Mouse (Mus musculus) CD4-positive, CD25-positive, alpha-beta regulatory T cell, adult 9 weeks (primary cell): ENCODE measurements around the gene Tex261. TPM values are rescaled to one million over a fixed set of nuclear protein-coding genes. Genes with fewer than 3 reads are reported as not detected.

Experiments
- polyA plus RNA-seq: library from polyadenylated mRNA; unstranded; fragments of 100-300 nt; shearing (Covaris generic); gene quantifications from one replicate; pipeline ENCODE4 v1.2.1, GENCODE M21; 2017

The Tex261 gene
- 107 TPM for polyA plus RNA-seq

GRCm38 (mm10) chr6:83775638-83776293 is at the start of gene Tex261:
Gene Tex261, minus strand, starts transcription at chr6:83775813.

GRCm38 (mm10) chr6:83794760-83795296 is 19.2 kb upstream of the Tex261 start, which contains the start of gene Nagk:
Gene Nagk, plus strand, starts transcription at chr6:83794982.

GRCm38 (mm10) chr6:83762344-83762743 is 13.3 kb downstream of the Tex261 start, which contains the start of gene Ankrd53:
Gene Ankrd53, plus strand, starts transcription at chr6:83762644.

GRCm38 (mm10) chr6:83742761-83743160 is 32.9 kb downstream of the Tex261 start, which contains the start of gene Atp6v1b1:
Gene Atp6v1b1, plus strand, starts transcription at chr6:83742990.

Other genes with a start within 250 kb of the Tex261 start
- 27.0 TPM for gene Actg2, start 239.5 kb downstream of the Tex261 start, polyA plus RNA-seq
- gene Stambp, start 203.1 kb downstream of the Tex261 start, polyA plus RNA-seq: 45.0 TPM
- not detected for gene Clec4f, start 119.6 kb downstream of the Tex261 start, polyA plus RNA-seq
- not detected for gene Cd207, start 98.0 kb downstream of the Tex261 start, polyA plus RNA-seq
- gene Vax2, start 64.5 kb downstream of the Tex261 start, polyA plus RNA-seq: 0.37 TPM
- gene Atp6v1b1, start 32.8 kb downstream of the Tex261 start, polyA plus RNA-seq: not detected
- gene Ankrd53, start 13.2 kb downstream of the Tex261 start, polyA plus RNA-seq: 0.22 TPM
- gene Nagk, start 19.2 kb upstream of the Tex261 start, polyA plus RNA-seq: 31.6 TPM
- 43.1 TPM for gene Paip2b, start 55.9 kb upstream of the Tex261 start, polyA plus RNA-seq
- gene Zfp638, start 91.3 kb upstream of the Tex261 start, polyA plus RNA-seq: 162 TPM
- 0.27 TPM for gene Dysf, start 232.8 kb upstream of the Tex261 start, polyA plus RNA-seq